Mouse (Mus musculus) lung, embryonic 16.5 days (tissue): ENCODE data around the gene Tapbp. TPM values are rescaled to one million over a fixed set of nuclear protein-coding genes. Genes with fewer than 3 reads are reported as not detected.

Source experiments
- microRNA-seq: library from miRNA; unstranded; fragments of <30 nt; microRNA quantifications from one replicate; pipeline ENCODE4, GENCODE M21; 2016
- polyA plus RNA-seq: library from polyadenylated mRNA; unstranded; fragments of >200 nt; fragmentation: Nextera tagmentation; extraction: Ambion mirVana; gene quantifications from 2 replicates; pipeline ENCODE4 v1.2.1, GENCODE M21; 2015

Tapbp gene
- polyA plus RNA-seq, 1 experiment from 2014 or later, result 57.7 TPM

Small RNAs within 50 kb of the gene (microRNA-seq; reads per million reads assigned to microRNA genes)
- gene Gm27740, result not detected

Other genes starting within 250 kb of the Tapbp start
- gene Hnrnpm, start 229.0 kb upstream of the Tapbp start, polyA plus RNA-seq, result 315 and 351 TPM in 2 replicates
- gene March2, start 197.2 kb upstream of the Tapbp start, polyA plus RNA-seq, result 61.8 and 72.0 TPM in 2 replicates
- 279 and 289 TPM in 2 replicates for gene Rab11b, start 155.4 kb upstream of the Tapbp start, polyA plus RNA-seq
- gene Angptl4, start 134.1 kb upstream of the Tapbp start, polyA plus RNA-seq, result 46.1 and 48.3 TPM in 2 replicates
- 78.8 and 89.6 TPM in 2 replicates for gene Kank3, start 105.4 kb upstream of the Tapbp start, polyA plus RNA-seq
- 929 and 1,039 TPM in 2 replicates for gene Rps28, start 91.3 kb upstream of the Tapbp start, polyA plus RNA-seq
- 482 and 489 TPM in 2 replicates for gene Ndufa7, start 91.3 kb upstream of the Tapbp start, polyA plus RNA-seq
- gene Cd320, start 72.8 kb upstream of the Tapbp start, polyA plus RNA-seq, result 63.4 and 67.1 TPM in 2 replicates
- not detected in 2 replicates for gene Gm7029, start 42.1 kb upstream of the Tapbp start, polyA plus RNA-seq
- 8.8 and 9.6 TPM in 2 replicates for gene Kifc1, start 25.2 kb upstream of the Tapbp start, polyA plus RNA-seq
- gene Platr17, start 10.8 kb upstream of the Tapbp start, polyA plus RNA-seq, result 0.26 TPM in 1 of 2 replicates, not detected in the other
- 44.1 and 50.6 TPM in 2 replicates for gene Daxx, start 6.5 kb upstream of the Tapbp start, polyA plus RNA-seq
- gene Zbtb22, start within 50 bp of the Tapbp start, polyA plus RNA-seq, result 17.8 and 18.7 TPM in 2 replicates
- 49.5 and 51.7 TPM in 2 replicates for gene Rgl2, start 13.6 kb downstream of the Tapbp start, polyA plus RNA-seq
- gene Pfdn6, start 24.4 kb downstream of the Tapbp start, polyA plus RNA-seq, result 143 and 151 TPM in 2 replicates
- gene Wdr46, start 24.8 kb downstream of the Tapbp start, polyA plus RNA-seq, result 20.2 and 20.6 TPM in 2 replicates
- 5.5 and 5.6 TPM in 2 replicates for gene B3galt4, start 35.6 kb downstream of the Tapbp start, polyA plus RNA-seq
- 49.4 and 50.5 TPM in 2 replicates for gene Vps52, start 39.9 kb downstream of the Tapbp start, polyA plus RNA-seq
- 1,739 and 1,825 TPM in 2 replicates for gene Rps18, start 40.1 kb downstream of the Tapbp start, polyA plus RNA-seq
- gene H2-K1, start 84.4 kb downstream of the Tapbp start, polyA plus RNA-seq, result 55.5 and 83.8 TPM in 2 replicates
- gene Ring1, start 108.8 kb downstream of the Tapbp start, polyA plus RNA-seq, result 15.0 and 15.2 TPM in 2 replicates
- 40.9 and 41.6 TPM in 2 replicates for gene H2-Ke6, start 112.2 kb downstream of the Tapbp start, polyA plus RNA-seq
- 188 and 191 TPM in 2 replicates for gene Slc39a7, start 115.8 kb downstream of the Tapbp start, polyA plus RNA-seq
- gene Rxrb, start 115.9 kb downstream of the Tapbp start, polyA plus RNA-seq, result 49.6 and 49.9 TPM in 2 replicates
- gene Col11a2, start 123.5 kb downstream of the Tapbp start, polyA plus RNA-seq, result 2.6 and 3.7 TPM in 2 replicates
- gene H2-Oa, start 176.4 kb downstream of the Tapbp start, polyA plus RNA-seq, result 0.23 and 1.0 TPM in 2 replicates
- 11.8 and 12.7 TPM in 2 replicates for gene H2-DMa, start 203.6 kb downstream of the Tapbp start, polyA plus RNA-seq
- 97.8 and 100 TPM in 2 replicates for gene Brd2, start 206.7 kb downstream of the Tapbp start, polyA plus RNA-seq
- gene H2-DMb2, start 227.4 kb downstream of the Tapbp start, polyA plus RNA-seq, result 1.6 and 2.1 TPM in 2 replicates
- 3.7 and 6.2 TPM in 2 replicates for gene H2-DMb1, start 237.2 kb downstream of the Tapbp start, polyA plus RNA-seq